Mouse (Mus musculus) C2C12 (cell line): Measurements from ENCODE around the gene Hspb9.

ENCODE experiments used
- CEBPB ChIP-seq: IDR thresholded peaks from one replicate; pipeline ENCODE4 v1.6.1; 2011; ENCODE audit warnings: low read depth, mild to moderate bottlenecking, control low read depth, moderate library complexity
- CTCF ChIP-seq: IDR thresholded peaks from one replicate; pipeline ENCODE4 v1.5.1; 2011; ENCODE audit not compliant: control insufficient read depth, insufficient read depth, insufficient read length
- FOSL1 ChIP-seq: IDR thresholded peaks from one replicate; pipeline ENCODE4 v1.8.0; 2011; ENCODE audit warnings: mild to moderate bottlenecking, low read length; ENCODE audit not compliant: poor library complexity, insufficient read depth, severe bottlenecking
- MAX ChIP-seq: IDR thresholded peaks from one replicate; pipeline ENCODE4 v1.6.1; 2011; ENCODE audit warnings: mild to moderate bottlenecking, control low read depth

GRCm38 (mm10) chr11:100681826-100682225 is 31.8 kb upstream of the Hspb9 start:
- no peak for TF ChIP-seq FOSL1
- TF ChIP-seq CTCF = no peak
- no peak for TF ChIP-seq MAX
- TF ChIP-seq CEBPB = no peak
